Mouse (Mus musculus) CD4-positive naive resting alpha-beta T cell, adult 57 days (primary cell): ENCODE measurements around the gene Slc35f5. TPM values are rescaled to one million over a fixed set of nuclear protein-coding genes. Genes with fewer than 3 reads are reported as not detected.

Experiments used
- total RNA-seq: library from RNA; stranded (reverse); gene quantifications from one replicate; pipeline ENCODE4 v1.2.4, GENCODE M21; 2023

Slc35f5 gene
- total RNA-seq, result 1.0 TPM

GRCm38 (mm10) chr1:125560259-125561192 lies at the start of gene Slc35f5:
Slc35f5 (plus strand) TSS chr1:125560595.

Other genes starting within 250 kb of the Slc35f5 start
- gene Actr3, start 124.9 kb upstream of the Slc35f5 start, total RNA-seq, result 529 TPM
- gene Gpr39, start 116.4 kb downstream of the Slc35f5 start, total RNA-seq, result not detected